ENCODE assay signal across 25 mouse cellular contexts in genomic region chr8:61207636-61208035, GRCm38 (mm10). TPM values are rescaled to one million over a fixed set of nuclear protein-coding genes. Genes with fewer than 3 reads are reported as not detected.
DNase-seq lines count a peak whose midpoint lies in the region; ATAC-seq and TF ChIP-seq lines count a peak whose summit lies in the region.
"Had no signal": no experiment of that assay in that cellular context is flagged by ENCODE, and none has a peak within 500 bp of the region (broad histone marks: within the 10 kb centered on the region; RNA-seq: fewer than 3 reads in every experiment).

No protein-coding gene starts in this region.

- 22% methylated on average over 4 of the region's 4 CpGs for WGBS in forebrain, embryonic 13.5 days
- 72% methylated on average over 4 of the region's 4 CpGs for WGBS in forebrain, embryonic 10.5 days
- WGBS in forebrain, embryonic 15.5 days = 6% methylated on average over 4 of the region's 4 CpGs
- 41% methylated on average over 4 of the region's 4 CpGs for WGBS in forebrain, embryonic 11.5 days
- WGBS in forebrain, postnatal 0 days = 8% methylated on average over 4 of the region's 4 CpGs

- no peaks in the 10 kb centered on the region for H3K9me3 ChIP-seq in forebrain, embryonic 13.5 days (replicated peaks)
- no peaks in the 10 kb centered on the region for H3K9me3 ChIP-seq in forebrain, embryonic 10.5 days
- H3K9me3 ChIP-seq in forebrain, embryonic 15.5 days = no peaks in the 10 kb centered on the region
- no peaks in the 10 kb centered on the region for H3K9me3 ChIP-seq in forebrain, embryonic 11.5 days (ENCODE audit: control insufficient read depth, low read length)
- no peaks in the 10 kb centered on the region for H3K9me3 ChIP-seq in forebrain, postnatal 0 days (ENCODE audit: low read length)
- H3K9me3 ChIP-seq: embryonic facial prominence, embryonic 13.5 days; embryonic facial prominence, embryonic 15.5 days; G1E had no signal

- no peak overlapping the region for H3K4me3 ChIP-seq in forebrain, embryonic 13.5 days
- H3K4me3 ChIP-seq in forebrain, embryonic 10.5 days = no peak overlapping the region
- no peak overlapping the region for H3K4me3 ChIP-seq in forebrain, embryonic 15.5 days
- H3K4me3 ChIP-seq in forebrain, embryonic 11.5 days (ENCODE audit: low read depth, low read length) = no peak overlapping the region
- H3K4me3 ChIP-seq in forebrain, postnatal 0 days (ENCODE audit: low read depth, low read length) = no peak overlapping the region
- H3K4me3 ChIP-seq: embryonic facial prominence, embryonic 13.5 days; embryonic facial prominence, embryonic 15.5 days; erythroblast, embryonic 14.5 days; gastrocnemius, adult 2 months had no signal

- H3K4me1 ChIP-seq in forebrain, embryonic 13.5 days = peaks cover 10% of the 10 kb centered on the region; the same call in 1 of the 2 replicates
- H3K4me1 ChIP-seq in forebrain, embryonic 10.5 days = peaks cover 11% of the 10 kb centered on the region
- H3K4me1 ChIP-seq in forebrain, embryonic 15.5 days = peaks cover 10% of the 10 kb centered on the region
- H3K4me1 ChIP-seq in forebrain, embryonic 11.5 days (replicated peaks; ENCODE audit: control insufficient read depth, insufficient read depth, low read length) = no peaks in the 10 kb centered on the region
- peaks cover 3% of the 10 kb centered on the region; the same call in 1 of the 2 replicates for H3K4me1 ChIP-seq in forebrain, postnatal 0 days (ENCODE audit: insufficient read depth)

- H3K27me3 ChIP-seq in forebrain, embryonic 13.5 days = no peaks in the 10 kb centered on the region
- H3K27me3 ChIP-seq in forebrain, embryonic 10.5 days (ENCODE audit: poor library complexity, severe bottlenecking) = no peaks in the 10 kb centered on the region
- H3K27me3 ChIP-seq in forebrain, embryonic 15.5 days = no peaks in the 10 kb centered on the region
- H3K27me3 ChIP-seq in forebrain, embryonic 11.5 days (ENCODE audit: control insufficient read depth, insufficient read depth, low read length) = no peaks in the 10 kb centered on the region
- no peaks in the 10 kb centered on the region for H3K27me3 ChIP-seq in forebrain, postnatal 0 days (ENCODE audit: insufficient read depth, low read length)
- H3K27me3 ChIP-seq: CH12.LX; embryonic facial prominence, embryonic 13.5 days; embryonic facial prominence, embryonic 15.5 days; Patski had no signal

- no peak overlapping the region for H3K27ac ChIP-seq in forebrain, embryonic 13.5 days
- no peak overlapping the region for H3K27ac ChIP-seq in forebrain, embryonic 10.5 days
- H3K27ac ChIP-seq in forebrain, embryonic 15.5 days (replicated peaks) = peak overlapping the region; percentile 70
- no peak overlapping the region for H3K27ac ChIP-seq in forebrain, embryonic 11.5 days (ENCODE audit: low read depth, low read length)
- no peak overlapping the region for H3K27ac ChIP-seq in forebrain, postnatal 0 days (ENCODE audit: low read depth, low read length)
- H3K27ac ChIP-seq: embryonic facial prominence, embryonic 13.5 days; embryonic facial prominence, embryonic 15.5 days; gastrocnemius, adult 2 months had no signal

- DNase-seq in forebrain, embryonic 10.5 days (ENCODE audit: extremely low spot score, low spot score) = no peak
- no peak for DNase-seq in forebrain, embryonic 11.5 days (ENCODE audit: low spot score)
- no peak for DNase-seq in forebrain, postnatal 0 days
- no peak for DNase-seq in adrenal gland, postnatal 10 days
- DNase-seq: adrenal gland, adult 8-10 months; adrenal gland, postnatal 36 days; B cell, adult 2 months; cerebellum, adult 11 months; cerebellum, adult 18-20 months; cerebellum, adult 8-10 months; cerebellum, adult 9-11 months; cerebellum, postnatal 14 days; cerebellum, postnatal 36 days; embryo, embryonic 11 days; gastrocnemius, adult 2 months had no signal

- peak; percentile 57 for ATAC-seq in forebrain, embryonic 13.5 days
- peak; percentile 16; the same call in 1 of the 2 replicates for ATAC-seq in forebrain, embryonic 15.5 days (replicated peaks)
- ATAC-seq in forebrain, embryonic 11.5 days (replicated peaks; ENCODE audit: low FRiP score) = no peak
- peak; percentile 69; the same call in 1 of the 2 replicates for ATAC-seq in forebrain, postnatal 0 days
- ATAC-seq: activated CD4-positive, CD25-positive, alpha-beta regulatory T cell, adult 4 months; CD4-positive, CD25-positive, alpha-beta regulatory T cell, adult 4 months; Patski had no signal

- TF ChIP-seq CTCF in forebrain, postnatal 0 days (IDR thresholded peaks at IDR 0.05; ENCODE audit: low read depth) = no peak

- no peak overlapping the region for H3K9ac ChIP-seq in forebrain, embryonic 13.5 days
- H3K9ac ChIP-seq in forebrain, embryonic 15.5 days (replicated peaks) = no peak overlapping the region
- H3K9ac ChIP-seq in forebrain, embryonic 11.5 days (ENCODE audit: low read length) = no peak overlapping the region
- H3K9ac ChIP-seq in forebrain, postnatal 0 days = no peak overlapping the region
- H3K9ac ChIP-seq: embryonic facial prominence, embryonic 13.5 days; embryonic facial prominence, embryonic 15.5 days had no signal

- H3K4me2 ChIP-seq in forebrain, embryonic 13.5 days = no peak overlapping the region
- H3K4me2 ChIP-seq in forebrain, embryonic 15.5 days (replicated peaks) = no peak overlapping the region
- no peak overlapping the region for H3K4me2 ChIP-seq in forebrain, embryonic 11.5 days (ENCODE audit: low read depth, low read length, severe bottlenecking)
- H3K4me2 ChIP-seq in forebrain, postnatal 0 days (ENCODE audit: low read depth) = no peak overlapping the region
- H3K4me2 ChIP-seq: embryonic facial prominence, embryonic 13.5 days; embryonic facial prominence, embryonic 15.5 days had no signal

- no peaks in the 10 kb centered on the region for H3K36me3 ChIP-seq in forebrain, embryonic 13.5 days (ENCODE audit: poor library complexity, severe bottlenecking)
- H3K36me3 ChIP-seq in forebrain, embryonic 10.5 days (replicated peaks) = no peaks in the 10 kb centered on the region
- no peaks in the 10 kb centered on the region for H3K36me3 ChIP-seq in forebrain, embryonic 15.5 days
- H3K36me3 ChIP-seq in forebrain, embryonic 11.5 days (ENCODE audit: control insufficient read depth, insufficient read depth, low read length) = no peaks in the 10 kb centered on the region
- no peaks in the 10 kb centered on the region for H3K36me3 ChIP-seq in forebrain, postnatal 0 days (ENCODE audit: insufficient read depth)
- H3K36me3 ChIP-seq: embryonic facial prominence, embryonic 13.5 days; embryonic facial prominence, embryonic 15.5 days; G1E had no signal

RNA-seq across cellular contexts. Expression of gene Sh3rf1, which starts 16.0 kb away (rescaled TPM):
- 31.4 and 34.5 TPM in 2 replicates for polyA plus RNA-seq in forebrain, embryonic 13.5 days (2015; fragmentation: Nextera tagmentation; extraction: Ambion mirVana)
- 18.1 and 18.2 TPM in 2 replicates for polyA plus RNA-seq in forebrain, embryonic 10.5 days (2016; fragmentation: Nextera tagmentation; extraction: Ambion mirVana)
- polyA plus RNA-seq in forebrain, embryonic 15.5 days (2015; fragmentation: Nextera tagmentation; extraction: Ambion mirVana) = 32.3 and 32.8 TPM in 2 replicates
- 28.1 and 28.8 TPM in 2 replicates for polyA plus RNA-seq in forebrain, embryonic 11.5 days (2014; fragmentation: Nextera tagmentation; extraction: Ambion mirVana)
- total RNA-seq in forebrain, postnatal 0 days (2014; rRNA removed) = 28.5 and 35.4 TPM in 2 replicates
- polyA plus RNA-seq in forebrain, postnatal 0 days (2015; fragmentation: Nextera tagmentation; extraction: Ambion mirVana) = 18.3 and 27.3 TPM in 2 replicates
- total RNA-seq in adrenal gland, postnatal 10 days (2021) = 10 to 100 TPM; 10.1 to 10.4 TPM
